Comparison of ENCODE assay signal across 12 mouse cellular contexts in genomic region chr9:48729471-48729870, GRCm38 (mm10).
DNase-seq lines count a peak whose midpoint lies in the region; ATAC-seq and TF ChIP-seq lines count a peak whose summit lies in the region.
"Had no signal": no experiment of that assay in that cellular context is flagged by ENCODE, and none has a peak within 500 bp of the region (broad histone marks: within the 10 kb centered on the region; RNA-seq: fewer than 3 reads in every experiment).

No protein-coding gene starts in this region.

- TF ChIP-seq CTCF in heart, postnatal 0 days (IDR thresholded peaks at IDR 0.05; ENCODE audit: low read depth), result no peak

- H3K27ac ChIP-seq in hindbrain, embryonic 13.5 days, result peak overlapping the region; percentile 19; the same call in 1 of the 2 replicates
- H3K27ac ChIP-seq in hindbrain, embryonic 12.5 days, result no peak overlapping the region
- peak overlapping the region; percentile 93 for H3K27ac ChIP-seq in heart, postnatal 0 days (ENCODE audit: low read depth)
- H3K27ac ChIP-seq: intestine, embryonic 15.5 days had no signal

- no peaks in the 10 kb centered on the region for H3K36me3 ChIP-seq in hindbrain, embryonic 13.5 days
- H3K36me3 ChIP-seq in hindbrain, embryonic 12.5 days, result no peaks in the 10 kb centered on the region
- no peaks in the 10 kb centered on the region for H3K36me3 ChIP-seq in heart, postnatal 0 days (replicated peaks; ENCODE audit: control insufficient read depth, insufficient read depth, low read length)
- H3K36me3 ChIP-seq: intestine, embryonic 15.5 days had no signal

- 64% methylated on average over 3 of the region's 3 CpGs for whole genome bisulfite sequencing in hindbrain, embryonic 13.5 days
- 67% methylated on average over 3 of the region's 3 CpGs for WGBS in hindbrain, embryonic 12.5 days
- WGBS in heart, postnatal 0 days, result 28% methylated on average over 3 of the region's 3 CpGs

- no peak overlapping the region for H3K9ac ChIP-seq in hindbrain, embryonic 13.5 days
- no peak overlapping the region for H3K9ac ChIP-seq in hindbrain, embryonic 12.5 days
- H3K9ac ChIP-seq in heart, postnatal 0 days (replicated peaks; ENCODE audit: low read depth, low read length), result peak overlapping the region; percentile 42
- H3K9ac ChIP-seq: intestine, embryonic 15.5 days had no signal

- TF ChIP-seq EP300 in heart, postnatal 0 days (IDR thresholded peaks at IDR 0.05; ENCODE audit: low read depth), result peak; percentile 97

- no peak overlapping the region for H3K4me3 ChIP-seq in hindbrain, embryonic 13.5 days
- H3K4me3 ChIP-seq in hindbrain, embryonic 12.5 days, result no peak overlapping the region
- H3K4me3 ChIP-seq in heart, postnatal 0 days (ENCODE audit: low read depth, low read length), result no peak overlapping the region
- H3K4me3 ChIP-seq: intestine, embryonic 15.5 days had no signal

- no peak for ATAC-seq in hindbrain, embryonic 13.5 days (ENCODE audit: low FRiP score)
- ATAC-seq in hindbrain, embryonic 12.5 days (ENCODE audit: low FRiP score), result no peak
- ATAC-seq in heart, postnatal 0 days (ENCODE audit: insufficient read depth, low read depth), result peak; percentile 87
- ATAC-seq: CD4-positive, CD25-positive, alpha-beta regulatory T cell, adult 4 months; forebrain, embryonic 16.5 days; intestine, embryonic 15.5 days had no signal

- H3K4me2 ChIP-seq in hindbrain, embryonic 13.5 days, result no peak overlapping the region
- H3K4me2 ChIP-seq in hindbrain, embryonic 12.5 days (replicated peaks), result no peak overlapping the region
- H3K4me2 ChIP-seq in heart, postnatal 0 days (ENCODE audit: low read depth, low read length), result no peak overlapping the region
- H3K4me2 ChIP-seq: intestine, embryonic 15.5 days had no signal

- H3K4me1 ChIP-seq in hindbrain, embryonic 13.5 days (replicated peaks), result peaks cover 64% of the 10 kb centered on the region
- H3K4me1 ChIP-seq in hindbrain, embryonic 12.5 days, result peaks cover 51% of the 10 kb centered on the region
- peaks cover 83% of the 10 kb centered on the region for H3K4me1 ChIP-seq in heart, postnatal 0 days (ENCODE audit: control insufficient read depth, insufficient read depth)

- DNase-seq in adrenal gland, adult 2 months, result peak; percentile 65
- DNase-seq in gastrocnemius, adult 8-10 months (ENCODE audit: low spot score in 2 of 2), result peak; percentile 74 to 80
- peak; percentile 87 for DNase-seq in heart, postnatal 0 days (ENCODE audit: low spot score)
- DNase-seq in B cell, adult 2 months, result no peak
- no peak for DNase-seq in cerebellum, postnatal 36 days
- DNase-seq in frontal cortex, postnatal 25 days (ENCODE audit: low spot score in 2 of 2), result no peak
- DNase-seq: right cerebral cortex, postnatal 14 days had no signal

- 0 out of 2 replicates have a peak, but pooled peaks cover 3% of the 10 kb centered on the region for H3K27me3 ChIP-seq in hindbrain, embryonic 13.5 days
- no peaks in the 10 kb centered on the region for H3K27me3 ChIP-seq in hindbrain, embryonic 12.5 days
- H3K27me3 ChIP-seq in heart, postnatal 0 days (ENCODE audit: control insufficient read depth, insufficient read depth, low read length), result no peaks in the 10 kb centered on the region
- H3K27me3 ChIP-seq: intestine, embryonic 15.5 days had no signal

- no peaks in the 10 kb centered on the region for H3K9me3 ChIP-seq in hindbrain, embryonic 13.5 days
- no peaks in the 10 kb centered on the region for H3K9me3 ChIP-seq in hindbrain, embryonic 12.5 days (replicated peaks)
- H3K9me3 ChIP-seq in heart, postnatal 0 days (replicated peaks; ENCODE audit: control insufficient read depth, low read length), result no peaks in the 10 kb centered on the region
- H3K9me3 ChIP-seq: intestine, embryonic 15.5 days had no signal

Comparison
In these comparisons a context has a peak if more than half of its experiments do, and no peak if none do; other contexts are left out.
1. DNase-seq: peak in adrenal gland, adult 2 months (single experiment), gastrocnemius, adult 8-10 months (2 of 2) and heart, postnatal 0 days (single experiment); none in B cell, adult 2 months (0 of 2), cerebellum, postnatal 36 days (0 of 2) and frontal cortex, postnatal 25 days (0 of 2).